ENCODE assay signal across 8 mouse cellular contexts in genomic region chr7:19698907-19699826, GRCm38 (mm10). TPM values are rescaled to one million over a fixed set of nuclear protein-coding genes. Genes with fewer than 3 reads are reported as not detected.
DNase-seq lines count a peak whose midpoint lies in the region; ATAC-seq and TF ChIP-seq lines count a peak whose summit lies in the region.

Gene Apoe, minus strand, starts transcription at chr7:19699188.

- TF ChIP-seq EP300 in MEL (IDR thresholded peaks at IDR 0.05; ENCODE audit: low read depth in 1 of 2, low read length in 2 of 2): peak; percentile 61 to 72

- no peaks in the 10 kb centered on the region for H3K9me3 ChIP-seq in MEL (replicated peaks; ENCODE audit: insufficient read depth, low read length)
- H3K9me3 ChIP-seq in hindbrain, embryonic 12.5 days (replicated peaks): peaks cover 8% of the 10 kb centered on the region; the same call in 1 of the 2 replicates
- H3K9me3 ChIP-seq in lung, embryonic 16.5 days (ENCODE audit: control insufficient read depth, low read length): peaks cover 4% of the 10 kb centered on the region; the same call in 1 of the 2 replicates

- no peaks in the 10 kb centered on the region for H3K79me2 ChIP-seq in MEL (ENCODE audit: control insufficient read depth, insufficient read depth, low read length, poor library complexity)

- H3K9ac ChIP-seq in MEL (ENCODE audit: control insufficient read depth, low read depth, low read length, poor library complexity, severe bottlenecking): no peak within 1 kb of the TSS
- peak within 1 kb of the TSS; percentile 62 for H3K9ac ChIP-seq in hindbrain, embryonic 12.5 days
- H3K9ac ChIP-seq in lung, embryonic 16.5 days (ENCODE audit: low read length): peak within 1 kb of the TSS; percentile 67

- peaks cover 2 to 37% of the 10 kb centered on the region in 2 experiments; a peak in 3 of 4 replicates for H3K36me3 ChIP-seq in MEL (ENCODE audit: control insufficient read depth in 1 of 2, insufficient read depth in 2 of 2, low read length in 2 of 2)
- peaks cover 21% of the 10 kb centered on the region; the same call in 1 of the 2 replicates for H3K36me3 ChIP-seq in hindbrain, embryonic 12.5 days
- H3K36me3 ChIP-seq in lung, embryonic 16.5 days (ENCODE audit: control insufficient read depth, insufficient read depth, low read length): peaks cover 10% of the 10 kb centered on the region

- 2% methylated on average over 20 of the region's 20 CpGs for WGBS in hindbrain, embryonic 12.5 days
- 4% methylated on average over 20 of the region's 20 CpGs for WGBS in lung, embryonic 16.5 days

- no peak for TF ChIP-seq RAD21 in MEL (IDR thresholded peaks at IDR 0.05; ENCODE audit: low read depth, low read length)

- TF ChIP-seq POLR2A in MEL (IDR thresholded peaks at IDR 0.05; ENCODE audit: control insufficient read depth in 1 of 2, insufficient read depth in 1 of 2, low read depth in 1 of 2, low read length in 2 of 2, poor library complexity in 1 of 2): no peak

- peaks cover 7 to 39% of the 10 kb centered on the region in 2 experiments for H3K4me1 ChIP-seq in MEL (ENCODE audit: control insufficient read depth in 1 of 2, insufficient read depth in 2 of 2, low read length in 2 of 2)
- peaks cover 21% of the 10 kb centered on the region for H3K4me1 ChIP-seq in hindbrain, embryonic 12.5 days
- peaks cover 20% of the 10 kb centered on the region for H3K4me1 ChIP-seq in lung, embryonic 16.5 days (replicated peaks; ENCODE audit: control insufficient read depth, insufficient read depth, low read length)

- no peak within 1 kb of the TSS for H3K4me3 ChIP-seq in MEL (ENCODE audit: control insufficient read depth in 1 of 2, insufficient read depth in 1 of 2, low read depth in 2 of 2, low read length in 2 of 2)
- peak within 1 kb of the TSS; percentile 31 for H3K4me3 ChIP-seq in hindbrain, embryonic 12.5 days
- H3K4me3 ChIP-seq in lung, embryonic 16.5 days (ENCODE audit: low read length): peak within 1 kb of the TSS; percentile 46

- H3K4me2 ChIP-seq in hindbrain, embryonic 12.5 days (replicated peaks): peak within 1 kb of the TSS; percentile 69
- H3K4me2 ChIP-seq in lung, embryonic 16.5 days (ENCODE audit: low read depth, low read length): peak within 1 kb of the TSS; percentile 62

- no peaks in the 10 kb centered on the region for H3K27me3 ChIP-seq in MEL (ENCODE audit: control insufficient read depth in 1 of 2, insufficient read depth in 2 of 2, low read length in 2 of 2)
- no peaks in the 10 kb centered on the region for H3K27me3 ChIP-seq in hindbrain, embryonic 12.5 days
- H3K27me3 ChIP-seq in lung, embryonic 16.5 days (ENCODE audit: control insufficient read depth, insufficient read depth, low read depth, low read length): no peaks in the 10 kb centered on the region

- ATAC-seq in hindbrain, embryonic 12.5 days (ENCODE audit: low FRiP score): peak; percentile 56
- ATAC-seq in lung, embryonic 16.5 days (ENCODE audit: low read depth): peak; percentile 68
- no peak for ATAC-seq in activated CD4-positive, CD25-positive, alpha-beta regulatory T cell, adult 4 months

- peak within 1 kb of the TSS; percentile 54 for H3K27ac ChIP-seq in MEL (ENCODE audit: control insufficient read depth, low read depth, low read length)
- no peak within 1 kb of the TSS for H3K27ac ChIP-seq in hindbrain, embryonic 12.5 days
- peak within 1 kb of the TSS; percentile 51 for H3K27ac ChIP-seq in lung, embryonic 16.5 days (ENCODE audit: low read length)

- peak; percentile 78 for DNase-seq in MEL (ENCODE audit: low read depth, low spot score)
- peak; percentile 54 to 72 for DNase-seq in cerebellum, postnatal 10 days
- peak; percentile 35 for DNase-seq in gastrocnemius, adult 18-20 months (ENCODE audit: low spot score)
- DNase-seq in layer of hippocampus, postnatal 14 days (ENCODE audit: low spot score in 2 of 2): peak; percentile 65 to 81
- peak; percentile 43 for DNase-seq in ovary, postnatal 14 days (ENCODE audit: low spot score)

- TF ChIP-seq CTCF in MEL (IDR thresholded peaks at IDR 0.05 in 2 of 3, conservative IDR thresholded peaks at IDR 0.05 in 1 of 3; ENCODE audit: control insufficient read depth in 1 of 3, insufficient read depth in 1 of 3, low read depth in 2 of 3, low read length in 3 of 3, poor library complexity in 1 of 3, severe bottlenecking in 1 of 3): no peak

TF ChIP-seq in MEL, 35 proteins besides CTCF, POLR2A, EP300 and RAD21:
- TF ChIP-seq CHD2 (IDR thresholded peaks at IDR 0.05; ENCODE audit: low read length) (no peak), GABPA (IDR thresholded peaks at IDR 0.05; ENCODE audit: low read depth, low read length) (no peak), RCOR1 (IDR thresholded peaks at IDR 0.05; ENCODE audit: low read depth, low read length) (peak; percentile 58; the same call in 1 of the 2 replicates), ZC3H11A (IDR thresholded peaks at IDR 0.05; ENCODE audit: low read depth, low read length) (no peak), TCF12 (IDR thresholded peaks at IDR 0.05; ENCODE audit: low read depth, low read length) (peak; percentile 82), MAZ (IDR thresholded peaks at IDR 0.05; ENCODE audit: low read depth, low read length) (0 out of 2 replicates have a peak, but pooled peaks have one; percentile 27), MEF2A (IDR thresholded peaks at IDR 0.05; ENCODE audit: extremely low read depth, insufficient replicate concordance, low read depth, low read length, poor library complexity, severe bottlenecking) (no peak), GATA1 (IDR thresholded peaks at IDR 0.05; ENCODE audit: low read depth, low read length) (peak; percentile 46), JUND (IDR thresholded peaks at IDR 0.05; ENCODE audit: low read depth, low read length) (no peak), POLR2AphosphoS2 (IDR thresholded peaks at IDR 0.05; ENCODE audit: low read length) (0 out of 2 replicates have a peak, but pooled peaks have one; percentile 27), NRF1 (IDR thresholded peaks at IDR 0.05; ENCODE audit: insufficient read depth, low read depth, low read length, poor library complexity, severe bottlenecking) (no peak), ETS1 (IDR thresholded peaks at IDR 0.05; ENCODE audit: low read depth, low read length) (peak; percentile 48; the same call in 1 of the 2 replicates), UBTF (IDR thresholded peaks at IDR 0.05; ENCODE audit: borderline replicate concordance, insufficient read depth, low read depth, low read length) (no peak), ZKSCAN1 (IDR thresholded peaks at IDR 0.05; ENCODE audit: low read depth, low read length) (no peak), TBP (IDR thresholded peaks at IDR 0.05; ENCODE audit: low read depth, low read length) (peak; percentile 34; the same call in 1 of the 2 replicates), USF1 (IDR thresholded peaks at IDR 0.05; ENCODE audit: low read depth, low read length) (no peak), MAFK (IDR thresholded peaks at IDR 0.05; ENCODE audit: borderline replicate concordance, low read depth, low read length) (no peak), ELF1 (IDR thresholded peaks at IDR 0.05; ENCODE audit: low read depth, low read length) (no peak), ZMIZ1 (IDR thresholded peaks at IDR 0.05; ENCODE audit: low read depth, low read length) (no peak), MYC (IDR thresholded peaks at IDR 0.05; ENCODE audit: low read depth, low read length) (peak; percentile 67), USF2 (IDR thresholded peaks at IDR 0.05; ENCODE audit: borderline replicate concordance in 1 of 2, insufficient read depth in 1 of 2, low read depth in 1 of 2, low read length in 2 of 2) (no peak), KAT2A (conservative IDR thresholded peaks at IDR 0.05; ENCODE audit: low read depth, low read length) (no peak), MYB (IDR thresholded peaks at IDR 0.05; ENCODE audit: low read depth, low read length) (no peak), ZNF384 (IDR thresholded peaks at IDR 0.05; ENCODE audit: low read depth, low read length) (no peak), NELFE (IDR thresholded peaks at IDR 0.05; ENCODE audit: low read depth, low read length) (no peak), HCFC1 (IDR thresholded peaks at IDR 0.05; ENCODE audit: low read depth, low read length) (no peak), E2F4 (IDR thresholded peaks at IDR 0.05; ENCODE audit: borderline replicate concordance, low read depth, low read length) (no peak), SMC3 (IDR thresholded peaks at IDR 0.05; ENCODE audit: low read depth, low read length) (no peak), SIN3A (IDR thresholded peaks at IDR 0.05; ENCODE audit: low read length) (0 out of 2 replicates have a peak, but pooled peaks have one; percentile 27), MAX (IDR thresholded peaks at IDR 0.05; ENCODE audit: low read length) (no peak), CHD1 (IDR thresholded peaks at IDR 0.05; ENCODE audit: low read depth, low read length) (no peak), POLR2AphosphoS5 (IDR thresholded peaks at IDR 0.05; ENCODE audit: borderline replicate concordance, low read depth, low read length) (no peak), TAL1 (IDR thresholded peaks at IDR 0.05; ENCODE audit: low read length) (0 out of 2 replicates have a peak, but pooled peaks have one; percentile 28), BHLHE40 (IDR thresholded peaks at IDR 0.05; ENCODE audit: borderline replicate concordance, low read depth, low read length) (peak; percentile 40; the same call in 1 of the 2 replicates), MXI1 (IDR thresholded peaks at IDR 0.05; ENCODE audit: low read depth, low read length) (peak; percentile 39; the same call in 1 of the 2 replicates)

RNA-seq across cellular contexts. Expression of gene Apoe, which starts in this region (rescaled TPM):
- 22.6 and 33.3 TPM in 2 replicates for total RNA-seq in MEL (2012; rRNA removed)
- polyA plus RNA-seq in MEL (2012; ENCODE audit: insufficient read depth in 1 of 2, insufficient read length in 2 of 2, low read depth in 1 of 2, low replicate concordance in 2 of 2, missing spikeins in 1 of 2): 10 to 100 TPM in 1 of 2 experiments, not detected in 1; 61.4 TPM
- total RNA-seq in gastrocnemius, adult 18-20 months (2021): 10 to 100 TPM; 59.5 to 87.1 TPM
- 228 and 246 TPM in 2 replicates for polyA plus RNA-seq in hindbrain, embryonic 12.5 days (2016; fragmentation: Nextera tagmentation; extraction: Ambion mirVana)
- total RNA-seq in layer of hippocampus, postnatal 14 days (2021): 1,000 to 10,000 TPM; 2,679 to 2,697 TPM
- 470 and 554 TPM in 2 replicates for polyA plus RNA-seq in lung, embryonic 16.5 days (2015; fragmentation: Nextera tagmentation; extraction: Ambion mirVana)
- polyA plus RNA-seq in activated CD4-positive, CD25-positive, alpha-beta regulatory T cell, adult 4 months (2017; shearing (Covaris generic)): 10 to 100 TPM in 1 of 2 experiments, 1 to 10 TPM in 1; 4.1 to 16.0 TPM

Comparison
In these comparisons a context has a peak if more than half of its experiments do, and no peak if none do; other contexts are left out.
1. RNA of gene Apoe (total RNA-seq): 2,679 to 2,697 TPM in layer of hippocampus, postnatal 14 days; 59.5 to 87.1 TPM in gastrocnemius, adult 18-20 months and 22.6 to 33.3 TPM in MEL; every median in the first group is over 10 times any median in the second.
2. H3K4me3 ChIP-seq: peak in hindbrain, embryonic 12.5 days (single experiment) and lung, embryonic 16.5 days (single experiment); none in MEL (0 of 2).
3. Peak in every context shown above with its lines, with median percentiles within 50 percentile points of each other: DNase-seq.